Mouse (Mus musculus) lung, postnatal 4 days (tissue): Measurements from ENCODE around the gene Cyp4f37.

ENCODE experiments used
- DNase-seq, 2 experiments: peaks; one replicate each; pipeline ENCODE4 v3.0.0; 2021

Gene Cyp4f37

GRCm38 (mm10) chr17:32685048-32685750 lies 64.1 kb downstream of the Cyp4f37 start, which contains the start of gene Cyp4f15:
Gene Cyp4f15, plus strand, starts transcription at chr17:32685627.
- no peak for DNase-seq
